Mouse (Mus musculus): ENCODE measurements around the gene Rpl35a. TPM values are rescaled to one million over a fixed set of nuclear protein-coding genes. Genes with fewer than 3 reads are reported as not detected.
"Not testable (repeated sequence)": the region's sequence is repeated elsewhere in the genome, so short reads cannot be mapped to it uniquely, and the experiment has no call there.

The Rpl35a gene
- polyA plus RNA-seq, 1 experiment: 293 TPM

GRCm38 (mm10) chr16:33055655-33056054, 598 bp upstream of the Rpl35a start:
- Histone ChIP-seq H3K36me3 (ENCODE audit: control insufficient read depth, insufficient read depth, low read length) (peaks cover 6% of the 10 kb centered on the region), H3K27ac (ENCODE audit: control insufficient read depth, insufficient read depth, low read depth, low read length) (peak overlapping the region; percentile 96), H3K4me1 (ENCODE audit: control insufficient read depth, insufficient read depth, low read length) (peaks cover 2% of the 10 kb centered on the region), H3K4me3 (ENCODE audit: control insufficient read depth, low read depth, low read length) (peak overlapping the region; percentile 94), H3K27me3 (ENCODE audit: control insufficient read depth, insufficient read depth, low read length) (no peaks in the 10 kb centered on the region)
- TF ChIP-seq POLR2A (IDR thresholded peaks at IDR 0.05; ENCODE audit: control insufficient read depth, low read depth, low read length) (no peak), CTCF (IDR thresholded peaks at IDR 0.05; ENCODE audit: control insufficient read depth, insufficient read depth, insufficient replicate concordance, low read depth, low read length) (no peak)

DNA sequence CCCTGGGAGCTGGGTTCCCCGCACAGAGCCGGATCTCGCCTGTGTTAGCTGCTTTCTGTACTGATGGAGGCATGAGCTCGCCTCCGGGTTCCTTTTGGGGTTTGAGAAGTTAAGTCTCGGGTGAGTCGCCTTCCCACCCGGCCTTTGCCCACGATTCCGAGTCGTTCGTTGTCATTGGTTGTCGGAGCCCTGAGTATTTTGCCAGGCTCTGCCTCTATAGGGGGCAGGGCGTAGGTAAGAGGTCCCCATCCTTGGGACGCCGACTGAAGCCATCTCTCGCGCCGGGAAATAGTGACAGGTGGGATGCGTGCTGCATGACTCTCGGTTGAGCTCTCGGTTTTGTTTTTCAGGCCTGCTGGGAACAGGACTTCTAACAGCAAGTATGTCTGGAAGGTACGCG, 533 bp downstream of the Rpl35a start:
- peaks cover 4% of the 10 kb centered on the region for H3K4me1 ChIP-seq (ENCODE audit: control insufficient read depth, insufficient read depth, low read length)
- H3K27me3 ChIP-seq (ENCODE audit: control insufficient read depth, insufficient read depth, low read length): no peaks in the 10 kb centered on the region
- peak overlapping the region; percentile 96 for H3K27ac ChIP-seq (ENCODE audit: control insufficient read depth, insufficient read depth, low read depth, low read length)
- H3K4me3 ChIP-seq (ENCODE audit: control insufficient read depth, low read depth, low read length): peak overlapping the region; percentile 94
- no peak for TF ChIP-seq POLR2A (IDR thresholded peaks at IDR 0.05; ENCODE audit: control insufficient read depth, low read depth, low read length)
- TF ChIP-seq CTCF (IDR thresholded peaks at IDR 0.05; ENCODE audit: control insufficient read depth, insufficient read depth, insufficient replicate concordance, low read depth, low read length): no peak
- peaks cover 6% of the 10 kb centered on the region for H3K36me3 ChIP-seq (ENCODE audit: control insufficient read depth, insufficient read depth, low read length)

DNA sequence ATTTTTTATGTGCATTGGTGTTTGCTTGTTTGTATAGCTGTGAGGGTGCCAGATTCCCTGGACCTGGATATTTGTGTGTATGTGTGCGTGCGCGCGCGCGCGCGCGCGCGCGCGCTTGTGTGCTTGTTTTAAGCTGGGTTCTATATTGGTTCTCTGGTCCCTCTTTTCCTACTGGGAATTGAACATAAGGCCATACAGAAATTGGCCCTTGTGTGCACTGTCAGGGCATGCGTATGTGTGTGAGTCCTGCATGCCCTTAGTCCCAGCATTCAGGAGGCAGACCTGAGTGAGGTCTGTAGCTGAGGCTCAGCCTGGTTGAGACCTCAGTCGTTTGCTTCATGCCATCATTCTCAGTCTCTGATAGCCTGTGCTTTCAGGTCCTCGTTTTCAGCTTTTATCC, 1.8 kb downstream of the Rpl35a start:
- TF ChIP-seq POLR2A (IDR thresholded peaks at IDR 0.05; ENCODE audit: control insufficient read depth, low read depth, low read length) (no peak), CTCF (IDR thresholded peaks at IDR 0.05; ENCODE audit: control insufficient read depth, insufficient read depth, insufficient replicate concordance, low read depth, low read length) (no peak)
- peaks cover 4% of the 10 kb centered on the region for H3K36me3 ChIP-seq (ENCODE audit: control insufficient read depth, insufficient read depth, low read length)
- no peak overlapping the region for H3K27ac ChIP-seq (ENCODE audit: control insufficient read depth, insufficient read depth, low read depth, low read length)
- H3K4me3 ChIP-seq (ENCODE audit: control insufficient read depth, low read depth, low read length): peak overlapping the region; percentile 41
- no peaks in the 10 kb centered on the region for H3K27me3 ChIP-seq (ENCODE audit: control insufficient read depth, insufficient read depth, low read length)
- H3K4me1 ChIP-seq (ENCODE audit: control insufficient read depth, insufficient read depth, low read length): peaks cover 4% of the 10 kb centered on the region

DNA sequence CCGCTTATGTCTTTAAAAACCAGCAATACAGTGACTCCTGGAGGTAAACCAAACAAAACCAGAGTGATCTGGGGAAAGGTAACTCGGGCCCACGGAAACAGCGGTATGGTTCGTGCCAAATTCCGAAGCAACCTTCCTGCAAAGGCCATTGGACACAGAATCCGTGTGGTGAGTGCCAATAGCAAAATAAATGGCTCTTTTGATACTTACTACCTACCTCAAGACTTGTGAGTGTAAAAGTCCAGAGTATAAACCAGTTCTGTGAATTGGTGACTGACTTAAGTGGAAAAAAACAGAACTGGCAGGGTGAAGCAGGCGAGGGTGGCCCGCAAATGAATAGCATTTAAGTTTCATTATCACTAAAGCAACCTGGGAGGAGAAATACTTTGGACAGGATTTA, 2.4 kb downstream of the Rpl35a start:
- H3K36me3 ChIP-seq (ENCODE audit: control insufficient read depth, insufficient read depth, low read length); H3K4me1 ChIP-seq (ENCODE audit: control insufficient read depth, insufficient read depth, low read length); H3K27ac ChIP-seq (ENCODE audit: control insufficient read depth, insufficient read depth, low read depth, low read length); H3K4me3 ChIP-seq (ENCODE audit: control insufficient read depth, low read depth, low read length); H3K27me3 ChIP-seq (ENCODE audit: control insufficient read depth, insufficient read depth, low read length): not testable (repeated sequence)

- peaks cover 4% of the 10 kb centered on the region for H3K4me1 ChIP-seq (ENCODE audit: control insufficient read depth, insufficient read depth, low read length)
- H3K27ac ChIP-seq (ENCODE audit: control insufficient read depth, insufficient read depth, low read depth, low read length): no peak overlapping the region
- H3K4me3 ChIP-seq (ENCODE audit: control insufficient read depth, low read depth, low read length): no peak overlapping the region
These were observed 3.2 kb downstream of the Rpl35a start for GRCm38 (mm10) chr16:33059471-33059870.

DNA sequence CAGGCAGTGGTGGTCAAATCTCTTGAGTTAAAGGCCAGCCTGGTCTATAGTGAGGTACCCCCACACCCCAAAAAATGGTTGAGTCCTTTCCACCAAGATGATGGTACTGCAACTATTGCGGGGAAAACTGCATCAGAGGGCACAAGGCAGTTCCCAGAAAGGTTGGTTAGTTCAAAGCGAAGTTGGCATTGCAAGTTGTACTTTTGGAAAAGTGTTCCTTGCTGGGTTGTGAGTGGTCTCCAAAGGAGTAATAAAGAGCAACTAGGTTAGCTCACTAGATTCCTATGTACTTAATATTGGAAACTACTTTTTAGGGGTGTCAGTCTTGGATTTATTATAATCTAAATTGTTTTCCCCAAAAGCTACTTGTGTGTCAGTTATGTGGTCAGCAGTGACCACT, 4.7 kb downstream of the Rpl35a start:
- Histone ChIP-seq H3K36me3 (ENCODE audit: control insufficient read depth, insufficient read depth, low read length) (peaks cover 3% of the 10 kb centered on the region), H3K27ac (ENCODE audit: control insufficient read depth, insufficient read depth, low read depth, low read length) (no peak overlapping the region), H3K4me3 (ENCODE audit: control insufficient read depth, low read depth, low read length) (no peak overlapping the region), H3K27me3 (ENCODE audit: control insufficient read depth, insufficient read depth, low read length) (no peaks in the 10 kb centered on the region), H3K4me1 (ENCODE audit: control insufficient read depth, insufficient read depth, low read length) (peaks cover 4% of the 10 kb centered on the region)
- no peak for TF ChIP-seq POLR2A (IDR thresholded peaks at IDR 0.05; ENCODE audit: control insufficient read depth, low read depth, low read length)
- no peak for TF ChIP-seq CTCF (IDR thresholded peaks at IDR 0.05; ENCODE audit: control insufficient read depth, insufficient read depth, insufficient replicate concordance, low read depth, low read length)

More at GRCm38 (mm10) chr16:33059471-33059870, 3.2 kb downstream of the Rpl35a start:
- no peaks in the 10 kb centered on the region for H3K27me3 ChIP-seq (ENCODE audit: control insufficient read depth, insufficient read depth, low read length)
- TF ChIP-seq CTCF (IDR thresholded peaks at IDR 0.05; ENCODE audit: control insufficient read depth, insufficient read depth, insufficient replicate concordance, low read depth, low read length): no peak
- no peak for TF ChIP-seq POLR2A (IDR thresholded peaks at IDR 0.05; ENCODE audit: control insufficient read depth, low read depth, low read length)
- H3K36me3 ChIP-seq (ENCODE audit: control insufficient read depth, insufficient read depth, low read length): peaks cover 3% of the 10 kb centered on the region

DNA sequence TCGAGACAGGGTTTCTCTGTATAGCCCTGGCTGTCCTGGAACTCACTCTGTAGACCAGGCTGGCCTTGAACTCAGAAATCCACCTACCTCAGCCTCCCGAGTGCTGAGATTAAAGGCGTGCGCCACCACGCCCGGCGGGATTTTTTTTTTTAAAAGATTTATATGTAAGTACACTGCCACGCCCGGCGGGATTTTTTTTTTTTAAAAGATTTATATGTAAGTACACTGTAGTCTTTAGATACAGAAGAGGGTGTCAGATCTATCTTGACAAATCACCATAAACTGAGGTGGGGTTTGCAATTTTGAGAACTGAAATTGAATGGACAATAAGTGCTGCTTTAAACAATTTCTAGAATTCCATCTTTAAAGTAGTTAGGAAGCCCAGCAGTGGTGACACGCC, 5.1 kb downstream of the Rpl35a start:
- peaks cover 4% of the 10 kb centered on the region for H3K4me1 ChIP-seq (ENCODE audit: control insufficient read depth, insufficient read depth, low read length)
- peak overlapping the region; percentile 87; the same call in 1 of the 2 replicates for H3K4me3 ChIP-seq (ENCODE audit: control insufficient read depth, low read depth, low read length)
- no peak for TF ChIP-seq POLR2A (IDR thresholded peaks at IDR 0.05; ENCODE audit: control insufficient read depth, low read depth, low read length)
- no peak for TF ChIP-seq CTCF (IDR thresholded peaks at IDR 0.05; ENCODE audit: control insufficient read depth, insufficient read depth, insufficient replicate concordance, low read depth, low read length)
- peaks cover 3% of the 10 kb centered on the region for H3K36me3 ChIP-seq (ENCODE audit: control insufficient read depth, insufficient read depth, low read length)
- H3K27ac ChIP-seq (ENCODE audit: control insufficient read depth, insufficient read depth, low read depth, low read length): peak overlapping the region; percentile 82
- H3K27me3 ChIP-seq (ENCODE audit: control insufficient read depth, insufficient read depth, low read length): no peaks in the 10 kb centered on the region

GRCm38 (mm10) chr16:33062024-33062681, 5.9 kb downstream of the Rpl35a start, which contains the start of gene Lmln:
Lmln (plus strand) TSS chr16:33062521.
- peaks cover 4% of the 10 kb centered on the region for H3K4me1 ChIP-seq (ENCODE audit: control insufficient read depth, insufficient read depth, low read length)
- TF ChIP-seq CTCF (IDR thresholded peaks at IDR 0.05; ENCODE audit: control insufficient read depth, insufficient read depth, insufficient replicate concordance, low read depth, low read length): peak; percentile 7; the same call in 1 of the 2 replicates
- peak; percentile 87 for TF ChIP-seq POLR2A (IDR thresholded peaks at IDR 0.05; ENCODE audit: control insufficient read depth, low read depth, low read length)
- peak within 1 kb of the TSS; percentile 82 for H3K27ac ChIP-seq (ENCODE audit: control insufficient read depth, insufficient read depth, low read depth, low read length)
- peak within 1 kb of the TSS; percentile 87 for H3K4me3 ChIP-seq (ENCODE audit: control insufficient read depth, low read depth, low read length)
- H3K27me3 ChIP-seq (ENCODE audit: control insufficient read depth, insufficient read depth, low read length): no peaks in the 10 kb centered on the region
- H3K36me3 ChIP-seq (ENCODE audit: control insufficient read depth, insufficient read depth, low read length): peaks cover 3% of the 10 kb centered on the region
